Mouse (Mus musculus): Measurements from ENCODE around the gene 2810004N23Rik.
"Not testable (repeated sequence)": the region's sequence is repeated elsewhere in the genome, so short reads cannot be mapped to it uniquely, and the experiment has no call there.

DNA sequence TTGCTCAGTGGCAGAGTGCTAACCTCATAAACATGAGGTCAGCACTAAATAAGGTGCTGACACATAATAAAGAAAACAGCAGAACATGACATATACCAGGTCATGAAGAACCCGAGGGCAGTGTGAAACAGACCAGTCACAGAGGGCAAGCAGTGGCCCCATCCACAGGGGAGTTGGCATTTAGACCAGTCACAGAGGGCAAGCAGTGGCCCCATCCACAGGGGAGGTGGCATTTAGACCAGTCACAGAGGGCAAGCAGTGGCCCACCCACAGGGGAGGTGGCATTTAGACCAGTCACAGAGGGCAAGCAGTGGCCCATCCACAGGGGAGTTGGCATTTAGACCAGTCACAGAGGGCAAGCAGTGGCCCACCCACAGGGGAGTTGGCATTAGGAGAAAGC is 20.0 kb downstream of the 2810004N23Rik start:
- TF ChIP-seq CTCF (IDR thresholded peaks at IDR 0.05; ENCODE audit: low read depth, low read length); GATA2 (IDR thresholded peaks at IDR 0.05; ENCODE audit: borderline replicate concordance, low read depth, low read length); TAL1 (conservative IDR thresholded peaks at IDR 0.05; ENCODE audit: low read depth, low read length): not testable (repeated sequence)

All from G1E (cell line).